Mouse (Mus musculus) cerebellum, adult 8-10 months (tissue): ENCODE measurements at regions not wholly inside any gene's neighbourhood (a gene's known extent, or its start where the extent isn't known, plus 50 kb on each side); places are given as distances from the start of the nearest gene placed in this dataset.
"Not testable (repeated sequence)": the region's sequence is repeated elsewhere in the genome, so short reads cannot be mapped to it uniquely, and the experiment has no call there.

Experiments
- DNase-seq: peaks from one replicate; pipeline ENCODE4 v3.0.0; 2022

- DNase-seq = no peak
These were observed 651.5 kb upstream of the Kif2b start for GRCm38 (mm10) chr11:92228855-92229254.

DNA sequence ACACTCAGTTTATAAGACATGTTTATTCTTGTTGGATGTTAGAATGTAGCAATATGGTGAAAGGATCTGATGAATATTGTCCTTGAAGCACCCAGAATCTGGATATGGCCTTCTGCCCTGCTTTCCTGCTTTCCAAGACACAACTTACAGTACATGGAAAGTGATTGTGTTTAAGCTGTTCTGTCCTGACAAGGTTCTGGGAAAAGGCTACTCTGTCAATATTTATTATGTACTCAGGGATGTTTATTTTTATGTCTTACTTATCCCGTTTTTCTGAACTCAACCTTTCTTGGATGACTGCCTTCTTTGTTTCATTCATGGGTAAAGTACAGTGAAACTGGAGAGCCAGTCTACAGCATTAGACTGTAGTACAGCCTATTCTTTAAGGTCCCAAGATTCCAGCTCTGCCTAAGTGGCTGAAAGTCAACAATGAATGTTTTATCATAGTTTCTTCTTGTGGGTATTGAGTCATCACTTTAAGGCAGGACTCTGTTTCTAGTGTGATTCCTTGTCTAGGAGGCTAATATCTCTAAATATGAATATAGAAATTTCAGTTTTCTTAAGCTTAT lies 631.7 kb upstream of the Kif2b start:
- DNase-seq = no peak

GRCm38 (mm10) chr11:92178393-92178792 lies 601.0 kb upstream of the Kif2b start:
- not testable (repeated sequence) for DNase-seq

- no peak for DNase-seq
These were observed 575.8 kb upstream of the Kif2b start for GRCm38 (mm10) chr11:92153124-92153523.

- peak; percentile 2 for DNase-seq
These were observed 558.3 kb upstream of the Kif2b start for GRCm38 (mm10) chr11:92135677-92136076.

DNA sequence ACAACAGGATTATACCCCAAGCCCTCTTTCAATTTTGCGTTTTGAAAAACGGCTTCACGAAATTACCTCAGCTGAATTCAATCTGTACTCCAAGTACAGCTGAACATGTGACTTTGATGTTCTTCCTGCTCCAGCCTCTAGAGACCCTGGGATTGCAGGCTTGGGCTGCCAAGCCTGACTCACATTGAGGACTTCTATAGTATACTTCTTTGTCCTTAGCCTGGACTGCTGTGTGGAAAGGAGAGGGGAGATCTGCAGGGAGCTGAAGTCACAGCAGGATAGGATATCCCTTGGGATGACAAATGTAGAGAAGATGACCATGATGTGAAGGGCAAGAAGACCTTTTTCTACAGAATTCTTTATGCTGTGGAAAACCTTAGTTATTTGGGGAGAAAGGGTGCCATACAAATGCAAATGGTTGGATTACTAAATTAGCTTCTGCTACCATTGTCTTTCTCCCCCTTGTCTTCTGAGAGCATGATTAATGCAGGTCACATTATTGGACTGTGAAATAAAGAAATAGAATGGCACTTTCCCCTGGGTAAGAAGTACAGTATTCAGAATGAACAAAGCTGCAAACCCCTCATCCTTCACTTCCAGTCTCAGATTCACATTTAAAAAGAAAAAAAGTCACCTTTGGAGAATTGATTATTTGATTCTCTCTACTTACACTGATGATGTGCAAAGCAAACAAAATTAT lies 557.7 kb upstream of the Kif2b start:
- DNase-seq = no peak

- DNase-seq = no peak
These were observed 507.4 kb upstream of the Kif2b start for GRCm38 (mm10) chr11:92084766-92085165.

GRCm38 (mm10) chr11:92041695-92042094 lies 464.3 kb upstream of the Kif2b start:
- DNase-seq = no peak

- DNase-seq = no peak
These were observed 462.8 kb upstream of the Kif2b start for GRCm38 (mm10) chr11:92040161-92040560.

DNA sequence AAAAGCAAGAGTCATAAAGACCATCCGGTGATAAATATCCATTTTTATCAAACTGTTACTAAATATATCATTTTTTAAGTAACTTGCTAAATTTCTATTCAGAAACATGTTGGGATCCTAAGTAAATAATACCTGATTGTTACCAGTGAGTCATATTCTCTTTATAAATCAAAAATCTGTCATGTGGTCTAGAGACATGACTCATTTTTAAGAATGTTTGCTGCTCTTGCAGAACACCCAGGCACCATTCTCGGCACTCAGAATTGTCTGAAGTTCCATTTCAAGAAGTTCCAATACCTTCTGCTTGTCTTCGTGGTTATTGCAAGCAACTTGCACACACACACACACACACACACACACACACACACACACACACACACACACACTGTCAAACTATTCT lies 441.1 kb upstream of the Kif2b start:
- no peak for DNase-seq

- no peak for DNase-seq
These were observed 433.9 kb upstream of the Kif2b start for GRCm38 (mm10) chr11:92011284-92011683.

DNA sequence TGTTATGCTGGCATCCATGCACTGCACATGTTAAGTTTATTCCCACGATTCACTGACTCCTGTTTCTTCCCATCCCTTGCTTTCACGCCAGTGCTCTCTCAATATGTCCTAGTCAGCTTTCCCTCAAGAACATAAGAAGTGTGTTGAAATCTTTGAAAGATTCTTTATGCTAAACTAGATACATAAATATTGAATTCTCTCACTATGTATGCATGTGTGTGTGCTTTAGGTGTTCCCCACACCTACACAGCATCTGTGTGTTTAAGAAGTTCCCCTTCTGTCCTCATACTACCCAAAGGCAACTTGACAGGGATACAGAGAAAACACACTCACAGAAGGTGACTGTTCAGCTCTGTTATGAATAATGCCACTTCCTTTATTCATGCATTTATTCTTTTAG lies 418.2 kb upstream of the Kif2b start:
- no peak for DNase-seq

GRCm38 (mm10) chr11:91969531-91969930 lies 392.2 kb upstream of the Kif2b start:
- DNase-seq = no peak

- no peak for DNase-seq
These were observed 367.0 kb upstream of the Kif2b start for GRCm38 (mm10) chr11:91944336-91944735.
